Mouse (Mus musculus) C2C12 (cell line): ENCODE data around the gene Pdzrn3.

Source experiments
- CEBPB ChIP-seq: IDR thresholded peaks from one replicate; pipeline ENCODE4 v1.6.1; 2011; ENCODE audit warnings: low read depth, mild to moderate bottlenecking, control low read depth, moderate library complexity
- CTCF ChIP-seq: IDR thresholded peaks from one replicate; pipeline ENCODE4 v1.5.1; 2011; ENCODE audit not compliant: control insufficient read depth, insufficient read depth, insufficient read length
- MYOD1 ChIP-seq: IDR thresholded peaks from one replicate; pipeline ENCODE4 v1.6.1; 2011; ENCODE audit warnings: low read depth; ENCODE audit not compliant: control insufficient read depth, insufficient read length
- MYOG ChIP-seq: IDR thresholded peaks from one replicate; pipeline ENCODE4 v1.6.1; 2011; ENCODE audit not compliant: control insufficient read depth, insufficient read length; ENCODE audit errors: extremely low read depth

GRCm38 (mm10) chr6:101337842-101338528 lies 39.7 kb downstream of the Pdzrn3 start:
- TF ChIP-seq MYOG (no peak), CEBPB (no peak), CTCF (no peak), MYOD1 (no peak)
